Mouse (Mus musculus): ENCODE data around the gene Pcyox1.
A peak's percentile ranks its signal among the peaks of the same experiment; 100 is the strongest.
"Not testable (repeated sequence)": the region's sequence is repeated elsewhere in the genome, so short reads cannot be mapped to it uniquely, and the experiment has no call there.

Pcyox1 gene

DNA sequence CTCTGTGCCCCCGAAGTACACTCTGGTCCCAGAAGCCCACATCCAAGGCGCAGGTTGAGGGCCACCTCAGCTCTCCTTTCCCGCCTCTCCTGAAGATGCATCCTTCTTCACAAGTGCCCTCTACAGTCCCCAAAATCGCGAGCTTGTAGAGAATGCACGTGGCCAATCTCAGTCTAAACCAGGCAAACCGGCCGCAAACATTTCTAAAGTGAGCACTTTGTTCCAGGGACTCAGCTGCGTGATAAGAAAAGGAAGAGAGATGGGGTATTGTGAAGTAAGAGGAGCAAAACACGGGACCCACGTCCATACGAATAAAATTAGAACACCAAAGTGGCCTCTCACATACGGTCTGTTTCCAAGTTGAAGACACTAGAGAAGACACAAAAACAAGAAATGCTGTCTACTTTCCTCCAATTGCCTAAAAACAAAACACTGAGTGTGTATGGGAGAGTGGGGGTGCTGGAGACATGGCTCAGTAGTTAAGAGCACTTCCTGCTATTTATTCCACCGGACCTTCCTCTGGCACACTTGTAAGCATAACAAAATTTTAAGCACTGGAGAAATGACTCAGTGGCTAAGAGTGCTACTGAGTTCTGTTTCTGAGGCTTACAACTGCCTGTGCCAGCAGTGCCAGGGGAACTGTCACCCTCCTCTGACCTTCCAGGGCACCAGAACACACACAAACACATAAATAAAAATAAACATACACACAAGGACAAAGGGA, 465 bp upstream of the Pcyox1 start:
- no peak for DNase-seq (ENCODE audit: low spot score in 2 of 2)

DNA sequence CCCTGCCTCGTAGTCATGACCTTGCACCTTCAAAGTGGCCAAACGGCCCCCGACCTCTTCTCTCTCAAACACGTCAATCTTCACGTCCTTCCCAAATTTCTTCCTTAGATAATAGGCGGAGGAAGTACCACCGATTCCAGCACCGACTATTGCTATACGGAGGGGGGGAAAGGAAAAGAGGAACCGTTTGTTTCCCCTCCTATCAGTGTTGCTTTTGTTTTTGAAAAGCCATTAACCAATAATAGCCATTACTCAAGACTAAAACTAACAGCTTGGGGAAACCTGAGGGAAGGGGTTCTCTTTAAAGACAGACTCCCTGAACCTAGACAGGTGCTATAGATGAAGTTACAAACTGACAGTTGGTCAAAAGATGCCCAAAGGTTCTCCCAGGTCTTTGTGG, 985 bp downstream of the Pcyox1 start:
- DNase-seq (ENCODE audit: low spot score in 2 of 2) = no peak

DNA sequence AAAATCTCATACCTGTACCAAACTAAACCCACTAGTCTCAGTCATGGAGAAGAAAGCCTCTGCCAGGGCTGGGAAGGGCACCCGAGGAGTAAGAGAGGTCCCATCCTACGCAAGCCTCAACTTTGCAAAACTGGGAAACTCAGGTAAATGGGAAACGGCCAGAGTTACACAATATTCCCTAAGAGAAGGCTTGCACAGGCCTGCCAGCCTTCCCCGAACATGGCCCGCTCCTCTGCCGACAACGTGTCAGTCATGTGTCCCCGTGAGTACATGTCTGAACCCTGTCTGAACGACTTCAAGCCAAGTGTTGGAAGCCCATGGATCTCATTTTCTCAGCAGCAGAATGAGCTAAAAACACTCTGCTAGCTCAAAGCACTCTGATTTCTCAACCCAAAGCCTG, 1.9 kb downstream of the Pcyox1 start:
- DNase-seq (ENCODE audit: low spot score in 2 of 2) = no peak

DNA sequence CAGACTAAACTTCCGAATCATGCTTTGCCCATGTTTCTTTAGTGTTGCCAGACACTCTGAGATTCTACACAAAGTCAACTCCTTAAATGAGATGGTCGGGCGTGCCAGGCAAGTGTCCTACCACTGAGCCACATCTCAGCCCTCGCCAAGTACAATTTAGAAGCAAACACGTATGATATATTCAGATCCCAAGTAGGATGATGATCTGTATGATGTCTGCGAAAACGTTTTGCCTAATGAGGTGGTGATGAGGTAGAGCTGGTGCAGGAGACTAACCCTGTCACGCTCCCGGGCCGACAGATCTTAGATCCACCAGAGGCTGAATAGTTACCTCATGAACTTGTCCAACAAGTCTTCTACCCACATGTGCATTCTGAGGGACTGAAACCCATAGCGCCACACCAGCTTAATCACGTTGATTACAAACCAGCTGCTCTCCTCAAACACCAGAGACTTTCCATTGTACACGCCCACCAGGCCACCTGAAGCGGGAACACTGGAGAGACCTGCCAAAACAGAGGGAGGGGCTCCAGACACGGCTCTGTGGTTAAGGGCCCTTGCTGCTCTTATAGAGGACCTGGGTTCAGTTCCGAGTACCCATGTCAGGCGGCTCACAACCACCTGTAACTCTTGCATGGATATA, 2.8 kb downstream of the Pcyox1 start:
- DNase-seq (ENCODE audit: low spot score in 2 of 2) = no peak

DNA sequence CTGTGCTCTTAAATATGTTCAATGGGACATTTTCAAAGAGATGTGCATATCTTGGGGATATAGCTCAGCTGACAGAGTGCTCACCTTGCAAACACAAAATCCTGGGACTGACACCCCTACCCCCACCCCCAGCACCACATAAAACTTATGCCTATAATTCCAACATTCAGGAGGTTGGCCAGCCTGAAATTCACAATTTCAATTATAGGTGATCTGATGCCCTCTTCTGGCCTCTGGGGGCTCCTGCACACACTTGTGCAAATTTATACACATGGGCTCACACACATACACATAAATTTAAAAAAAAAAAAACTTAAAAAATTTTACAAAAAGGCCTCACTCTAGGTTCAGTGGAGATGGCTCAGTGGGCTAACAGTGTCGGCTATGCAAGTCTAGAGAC, 3.8 kb downstream of the Pcyox1 start:
- DNase-seq (ENCODE audit: low spot score in 2 of 2) = no peak

DNA sequence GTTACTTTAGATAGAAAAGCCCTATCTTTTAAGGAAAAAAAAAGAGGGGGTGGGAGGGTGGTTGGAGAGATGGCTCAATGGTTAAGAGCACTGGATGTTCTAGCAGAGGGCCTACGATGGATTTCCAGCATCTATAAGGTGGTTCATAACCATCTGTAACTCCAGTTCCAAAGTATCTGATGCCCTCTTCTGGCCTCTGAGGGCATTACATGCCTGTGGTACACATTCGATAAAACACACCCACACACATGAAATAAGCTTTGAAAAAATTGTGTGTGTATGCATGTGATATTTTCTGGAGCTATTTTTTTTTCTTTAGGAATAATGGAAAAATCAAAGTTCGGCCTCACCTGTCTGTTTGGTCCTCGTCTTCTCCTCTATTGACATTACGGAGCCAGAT, 5.6 kb downstream of the Pcyox1 start:
- no peak for DNase-seq (ENCODE audit: low spot score in 2 of 2)

DNA sequence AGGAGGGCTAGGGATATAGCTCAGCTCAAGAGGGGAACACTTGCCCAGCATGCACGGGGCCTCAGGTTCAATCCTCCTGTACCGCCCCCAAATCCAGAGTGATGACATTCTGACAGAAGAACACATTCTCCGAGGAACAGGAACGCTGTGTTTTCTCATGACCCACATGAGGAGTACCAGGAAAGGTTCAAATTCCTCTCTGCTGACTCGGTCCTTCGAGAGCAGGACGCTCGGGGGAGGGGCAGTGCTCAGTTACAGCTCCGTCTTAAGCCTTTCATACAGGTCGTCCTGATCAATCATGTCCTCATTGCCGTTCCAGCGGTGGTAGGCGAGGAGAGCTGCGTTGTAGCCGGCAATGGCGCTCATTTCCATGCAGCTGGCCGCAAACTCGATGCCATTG, 8.5 kb downstream of the Pcyox1 start:
- no peak for DNase-seq (ENCODE audit: low spot score in 2 of 2)

DNA sequence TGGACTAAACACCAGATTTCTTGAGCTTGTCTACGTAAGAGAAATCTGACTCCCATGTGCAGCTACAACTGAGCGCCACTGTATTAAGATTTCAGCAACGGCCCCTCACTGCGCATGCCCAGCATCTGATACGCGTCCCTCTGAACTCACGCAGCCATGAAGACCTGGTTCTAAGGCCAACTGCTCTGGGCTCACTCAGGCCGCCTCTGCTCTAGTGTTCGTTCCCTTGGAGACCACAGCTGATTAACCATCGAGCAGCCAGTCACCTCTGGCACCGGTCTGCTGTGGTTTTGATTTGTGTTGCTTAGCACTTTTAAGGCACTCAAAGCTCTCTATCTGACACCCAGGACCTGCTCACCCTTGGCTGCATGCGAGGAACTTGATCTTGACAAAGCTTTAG, 9.6 kb downstream of the Pcyox1 start:
- DNase-seq (ENCODE audit: low spot score in 2 of 2) = no peak

DNA sequence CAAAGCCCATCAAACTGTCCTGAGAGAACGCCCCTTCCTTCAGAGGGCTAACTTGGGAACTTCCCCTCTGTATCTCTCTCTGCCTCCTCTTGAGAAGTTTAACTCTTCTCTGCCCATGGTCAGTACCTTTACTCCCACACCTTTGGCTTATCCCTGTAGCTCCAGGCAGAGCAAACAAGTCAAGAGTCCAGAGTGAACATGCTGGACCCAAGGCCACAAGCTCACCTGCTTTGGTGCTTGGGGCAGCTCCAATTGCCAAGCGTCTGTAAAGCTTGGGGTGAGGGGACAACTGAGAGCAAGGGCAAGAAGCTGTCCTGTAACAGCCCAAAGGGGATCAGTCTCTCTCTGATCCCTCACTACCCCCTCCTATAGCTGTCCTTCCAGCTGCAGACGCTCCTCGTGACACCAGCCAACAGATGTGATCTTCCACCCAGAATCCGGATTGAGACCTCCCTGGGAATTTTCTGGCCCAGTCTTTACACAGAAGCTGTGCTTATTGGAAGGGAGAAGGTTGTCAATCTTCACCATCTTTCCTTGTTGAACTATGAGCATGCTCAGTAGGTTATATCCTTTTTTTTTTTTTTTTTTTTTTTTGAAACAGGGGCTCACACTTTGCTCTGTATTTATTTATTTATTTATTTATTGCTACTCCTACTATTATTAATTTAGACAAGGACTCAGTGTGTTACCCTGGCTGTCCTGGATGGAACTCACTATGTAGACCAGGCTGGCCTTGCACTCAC, 11.4 kb downstream of the Pcyox1 start:
- DNase-seq (ENCODE audit: low spot score in 2 of 2) = no peak

DNA sequence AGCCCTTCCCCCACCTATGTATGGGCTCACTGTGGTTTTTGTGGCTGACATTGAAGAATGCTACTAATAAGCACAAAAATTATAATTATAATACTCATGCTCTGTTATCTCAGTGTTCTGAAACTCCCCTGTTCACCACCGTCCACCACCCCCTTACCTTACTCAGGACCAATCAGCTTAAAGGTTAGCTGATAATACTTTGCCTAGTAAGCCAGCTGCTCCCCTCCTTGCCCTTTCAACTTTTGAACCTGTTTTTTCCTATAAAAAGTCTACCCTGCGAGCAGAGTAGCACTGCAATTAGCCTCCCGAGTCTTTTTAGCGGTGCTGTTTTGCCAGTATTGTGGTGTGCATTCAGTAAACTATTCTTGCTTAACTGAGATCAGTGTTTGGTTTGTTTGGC, 12.3 kb downstream of the Pcyox1 start:
- DNase-seq (ENCODE audit: low spot score in 2 of 2) = no peak

DNA sequence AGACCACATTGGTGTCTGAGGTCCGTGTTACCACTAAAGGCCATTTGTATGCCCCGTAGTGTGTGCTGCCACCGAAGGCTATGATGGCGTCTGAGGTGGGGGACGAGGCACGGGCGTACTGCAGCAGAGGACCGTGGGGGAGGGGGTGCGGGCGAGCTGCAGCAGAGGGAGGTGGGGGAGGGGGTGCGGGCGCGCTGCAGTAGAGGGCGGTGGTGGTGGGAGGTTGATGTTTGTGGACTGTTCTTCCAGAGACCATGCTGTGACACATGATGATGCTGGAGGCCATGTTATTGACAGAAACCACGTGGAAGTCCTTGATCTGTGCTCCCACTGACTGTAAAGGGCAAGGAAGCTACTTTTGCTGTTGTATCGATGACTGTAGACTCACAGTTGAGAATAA, 13.6 kb downstream of the Pcyox1 start:
- DNase-seq (ENCODE audit: low spot score in 2 of 2) = no peak

DNA sequence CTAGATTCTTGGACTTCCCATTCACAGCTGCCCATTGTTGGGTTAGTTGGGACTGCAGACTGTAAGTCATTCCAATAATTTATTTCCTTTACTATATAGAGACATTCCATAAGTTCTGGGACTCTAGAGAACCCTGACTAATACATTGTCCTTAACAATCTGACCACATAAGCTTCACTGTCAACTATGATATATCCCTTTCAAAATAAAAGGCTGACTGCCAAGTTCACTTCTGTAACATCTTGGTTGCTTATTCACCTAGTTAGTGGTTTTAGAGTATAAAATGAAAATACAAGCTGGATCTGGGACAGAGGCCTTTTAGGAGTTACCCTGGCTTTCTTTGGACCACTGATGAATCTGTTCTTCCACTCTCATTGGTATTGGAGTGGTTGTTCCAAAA, 14.4 kb downstream of the Pcyox1 start:
- DNase-seq (ENCODE audit: low spot score in 2 of 2) = no peak

DNA sequence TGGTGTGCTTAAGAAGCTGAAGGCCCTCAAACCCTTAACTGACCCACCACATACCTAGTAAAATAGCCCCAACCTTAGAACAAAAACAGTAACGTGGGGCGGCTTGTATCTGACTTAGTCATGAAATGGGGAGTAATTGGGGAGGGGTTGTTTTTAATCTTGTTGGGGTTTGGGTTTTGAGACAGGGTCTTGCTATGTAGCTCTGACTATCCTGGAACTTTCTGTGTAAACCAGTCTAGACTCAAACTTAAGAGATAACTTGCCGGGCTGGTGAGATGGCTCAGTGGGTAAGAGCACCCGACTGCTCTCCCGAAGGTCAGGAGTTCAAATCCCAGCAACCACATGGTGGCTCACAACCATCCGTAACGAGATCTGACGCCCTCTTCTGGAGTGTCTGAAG, 16.8 kb downstream of the Pcyox1 start:
- not testable (repeated sequence) for DNase-seq (ENCODE audit: low spot score in 2 of 2)

DNA sequence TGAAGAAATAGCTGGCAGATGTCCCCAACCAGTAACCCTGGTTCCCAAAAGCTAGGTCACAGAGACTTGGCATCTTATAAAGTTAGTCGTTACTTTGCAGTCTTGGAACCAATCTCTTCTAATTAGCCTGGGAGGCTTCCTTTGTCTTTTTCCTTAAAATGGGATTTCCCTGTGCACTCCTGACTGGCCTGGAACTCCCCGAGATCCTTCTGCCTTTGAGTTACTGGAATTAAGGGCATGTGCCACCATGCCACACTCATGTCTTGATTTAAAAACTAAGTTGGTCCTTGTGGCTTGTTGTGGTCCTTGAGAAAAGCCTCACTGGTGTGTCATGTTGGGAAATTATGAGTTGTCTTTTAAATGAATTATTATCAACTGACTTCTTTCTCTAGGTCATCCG, 18.6 kb downstream of the Pcyox1 start:
- no peak for DNase-seq (ENCODE audit: low spot score in 2 of 2)

DNA sequence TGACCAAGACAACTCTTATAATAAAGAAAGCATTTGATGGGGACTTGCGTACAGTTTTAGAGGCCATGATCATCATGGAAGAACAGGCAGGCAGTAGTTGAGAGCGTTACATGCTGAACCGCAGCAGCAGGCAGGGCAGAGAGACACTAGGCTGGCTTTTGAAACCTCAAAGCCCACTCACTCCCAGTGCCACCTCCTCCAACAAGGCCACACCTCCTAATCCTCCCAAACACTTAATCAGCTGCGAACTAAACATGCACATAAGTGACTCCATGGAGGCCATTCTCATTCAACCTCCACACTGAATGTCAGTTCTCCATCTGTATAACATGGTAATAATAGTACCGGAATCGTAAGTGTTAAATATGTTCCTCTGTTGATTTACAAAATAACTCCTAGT, 23.4 kb downstream of the Pcyox1 start:
- no peak for DNase-seq (ENCODE audit: low spot score in 2 of 2)

DNA sequence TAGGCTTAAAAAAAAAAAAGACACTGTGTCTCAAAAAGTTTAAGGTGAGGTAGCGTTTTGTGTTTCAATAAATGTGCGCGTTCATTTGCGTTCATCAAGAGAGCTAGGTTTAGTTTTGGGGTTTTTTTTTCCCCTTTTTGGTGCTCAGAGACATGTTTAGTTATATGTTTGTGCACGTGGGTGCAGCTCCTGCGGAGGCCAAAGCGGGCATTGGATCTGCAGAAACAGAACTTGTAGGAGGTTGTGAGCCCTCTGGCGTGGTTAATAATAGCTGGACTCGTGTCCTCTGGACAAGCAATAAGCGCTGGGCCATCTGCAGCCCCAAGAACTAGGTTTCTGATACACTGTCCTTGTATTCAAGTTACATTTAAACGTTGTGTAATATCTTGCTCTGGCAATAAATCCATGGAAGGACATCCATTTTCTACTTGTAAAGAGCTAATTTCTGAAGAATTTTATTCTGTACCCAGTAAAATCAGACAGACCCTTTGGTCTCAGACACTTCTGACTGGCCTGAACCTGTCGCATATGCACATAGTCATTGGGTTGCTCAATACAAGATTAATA, 24.9 kb downstream of the Pcyox1 start:
- no peak for DNase-seq (ENCODE audit: low spot score in 2 of 2)

DNA sequence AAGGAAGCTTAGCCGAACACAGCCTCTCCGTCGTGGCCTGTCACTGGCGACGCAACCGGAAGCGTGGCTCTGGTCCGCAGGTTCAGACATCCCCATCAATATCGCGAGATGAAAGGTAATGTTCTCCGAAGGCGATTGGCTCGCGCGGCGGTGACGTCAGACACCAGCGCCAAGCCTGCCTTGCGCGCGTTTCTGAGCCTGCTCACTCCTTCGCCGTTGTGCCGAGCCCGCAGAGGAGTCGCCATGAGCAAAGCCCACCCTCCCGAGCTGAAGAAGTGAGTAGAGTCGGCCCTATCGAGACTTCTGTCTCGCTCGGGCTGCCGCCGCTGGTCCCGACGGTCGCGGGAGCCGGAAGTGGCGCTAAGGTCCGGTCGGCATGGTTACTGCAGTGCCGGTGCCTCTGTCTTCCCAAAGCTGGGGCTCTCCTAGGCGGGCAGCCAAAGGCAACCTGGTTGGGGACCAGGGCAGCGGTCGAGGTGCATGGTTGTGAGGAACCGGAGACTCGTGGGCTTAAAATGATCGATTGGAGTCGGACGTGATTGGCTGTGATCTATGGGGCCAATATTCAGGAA, 25.5 kb downstream of the Pcyox1 start:
- DNase-seq (ENCODE audit: low spot score in 2 of 2) = peak; percentile 95 to 97

DNA sequence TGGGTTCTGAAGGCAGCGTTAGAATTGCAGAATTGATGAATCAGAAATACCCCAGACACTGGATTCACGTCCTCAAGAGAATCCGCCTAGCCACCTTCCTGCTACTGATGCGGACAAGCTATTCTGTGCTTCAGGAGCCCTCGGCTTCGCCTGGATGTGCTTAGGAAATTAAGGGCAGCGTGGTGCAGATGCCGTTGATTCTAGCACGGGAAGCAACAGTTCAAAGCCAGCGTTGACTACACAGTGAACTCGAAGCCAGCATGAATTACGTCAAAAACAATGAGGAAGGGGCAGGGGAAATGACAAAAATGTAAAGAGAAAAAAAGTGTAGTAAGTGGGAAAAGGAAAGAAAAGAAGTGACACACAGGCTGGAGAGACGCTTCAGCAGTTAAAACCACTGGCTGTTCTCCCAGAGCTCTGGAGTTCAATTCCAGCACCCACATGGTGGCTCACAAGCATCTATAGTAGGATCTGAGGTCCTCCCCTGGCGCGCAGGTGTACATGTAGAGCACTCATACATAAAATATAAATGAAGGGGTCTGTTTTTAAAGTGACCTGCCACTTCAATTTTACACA, 26.1 kb downstream of the Pcyox1 start, which contains the start of gene Snrpg:
Gene Snrpg (plus strand): TSS at position 541 of the 576 bp plus-strand sequence.
- DNase-seq (ENCODE audit: low spot score in 2 of 2) = no peak

DNA sequence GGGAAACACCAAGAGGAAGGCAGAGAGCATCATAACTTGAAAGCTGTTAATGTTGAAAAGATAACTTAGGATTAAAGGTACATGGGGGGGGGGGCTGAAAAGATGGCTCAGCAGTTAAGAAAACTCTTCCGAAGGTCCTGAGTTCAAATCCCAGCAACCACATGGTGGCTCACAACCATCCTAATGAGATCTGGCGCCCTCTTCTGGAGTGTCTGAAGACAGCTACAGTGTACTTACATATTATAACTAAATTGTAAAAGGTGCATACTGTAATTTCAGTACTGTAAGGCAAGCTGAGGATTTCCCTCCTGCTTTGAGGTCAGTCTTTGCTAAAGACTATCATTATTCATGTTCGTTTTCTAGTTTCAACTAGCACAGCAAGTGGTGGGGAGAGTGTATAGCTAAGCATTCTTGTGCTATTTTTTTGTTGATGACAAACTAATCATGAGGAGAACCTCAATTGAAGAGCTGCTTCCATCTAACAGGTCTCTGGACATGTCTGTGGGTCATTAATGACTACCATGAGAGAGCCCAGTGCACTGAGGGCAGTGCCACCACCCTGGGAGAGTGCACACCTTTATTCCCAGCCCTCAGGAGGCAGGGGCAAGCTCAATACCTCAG, 26.8 kb downstream of the Pcyox1 start:
- no peak for DNase-seq (ENCODE audit: low spot score in 2 of 2)

DNA sequence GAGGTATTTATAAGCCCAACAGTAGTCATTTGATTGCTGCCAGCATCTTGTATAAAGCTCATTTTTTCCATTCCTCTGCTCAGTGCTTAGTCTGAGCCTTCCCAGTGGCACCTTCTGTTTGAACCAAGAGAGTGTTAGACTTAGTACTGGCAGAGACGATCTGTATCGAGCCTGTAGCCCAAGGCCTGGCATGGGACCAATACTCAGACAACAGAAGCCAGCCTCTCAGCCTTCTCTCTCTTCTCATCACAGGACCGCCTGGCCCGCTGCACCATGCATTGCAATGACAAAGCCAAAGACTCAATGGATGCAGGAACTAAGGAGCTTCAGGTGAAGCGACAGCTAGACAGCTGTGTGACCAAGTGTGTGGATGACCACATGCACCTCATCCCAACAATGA, 28.5 kb downstream of the Pcyox1 start:
- DNase-seq (ENCODE audit: low spot score in 2 of 2) = no peak

DNA sequence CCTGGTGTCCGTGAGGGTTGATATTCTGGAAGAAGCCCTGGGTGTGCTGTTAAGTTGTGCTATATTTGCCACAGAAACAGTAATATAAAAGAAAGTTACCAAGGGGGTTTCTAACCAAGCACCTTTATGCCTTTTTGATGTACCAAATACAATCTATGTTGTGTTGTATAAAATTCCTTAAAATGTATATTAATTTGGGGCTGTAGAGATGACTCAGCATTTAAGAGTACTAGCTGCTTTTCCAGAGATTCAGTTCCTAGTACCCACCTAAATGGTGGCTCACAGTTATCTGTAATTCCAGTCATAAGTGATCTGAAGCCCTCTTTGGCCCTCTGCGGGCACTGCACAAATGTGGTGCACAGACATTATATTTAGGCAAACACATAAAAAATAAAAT, 30.1 kb downstream of the Pcyox1 start:
- DNase-seq (ENCODE audit: low spot score in 2 of 2) = no peak

Data from frontal cortex, postnatal 10 days (tissue).